Mouse (Mus musculus): ENCODE results near the gene Hsbp1.
"Not testable (repeated sequence)": the region's sequence is repeated elsewhere in the genome, so short reads cannot be mapped to it uniquely, and the experiment has no call there.

Hsbp1 gene

GRCm38 (mm10) chr8:119344190-119344856 is at the start of gene Hsbp1:
Hsbp1 (plus strand) TSS chr8:119344488.
- DNase-seq = peak; percentile 98

- no peak for DNase-seq
Observed at GRCm38 (mm10) chr8:119295477-119295876, 48.8 kb upstream of the Hsbp1 start.

GRCm38 (mm10) chr8:119297752-119298151 is 46.5 kb upstream of the Hsbp1 start:
- DNase-seq = peak; percentile 40

GRCm38 (mm10) chr8:119300335-119300734 is 44.0 kb upstream of the Hsbp1 start:
- DNase-seq = no peak

- no peak for DNase-seq
Observed at GRCm38 (mm10) chr8:119304196-119304595, 40.1 kb upstream of the Hsbp1 start.

- DNase-seq = peak; percentile 38
Observed at GRCm38 (mm10) chr8:119311412-119311811, 32.9 kb upstream of the Hsbp1 start.

GRCm38 (mm10) chr8:119323215-119323614 is 21.1 kb upstream of the Hsbp1 start:
- no peak for DNase-seq

- peak; percentile 16 for DNase-seq
Observed at GRCm38 (mm10) chr8:119339546-119339945, 4.7 kb upstream of the Hsbp1 start.

GRCm38 (mm10) chr8:119343606-119344005 is 682 bp upstream of the Hsbp1 start:
- no peak for DNase-seq

- DNase-seq = no peak
Observed at GRCm38 (mm10) chr8:119345029-119345682, 868 bp downstream of the Hsbp1 start.

- DNase-seq = no peak
Observed at GRCm38 (mm10) chr8:119345683-119346075, 1.4 kb downstream of the Hsbp1 start.

- no peak for DNase-seq
Observed at GRCm38 (mm10) chr8:119351647-119352046, 7.4 kb downstream of the Hsbp1 start.

GRCm38 (mm10) chr8:119352977-119353658 is 8.8 kb downstream of the Hsbp1 start:
- DNase-seq = no peak

GRCm38 (mm10) chr8:119353659-119354023 is 9.4 kb downstream of the Hsbp1 start:
- no peak for DNase-seq

- DNase-seq = not testable (repeated sequence)
Observed at GRCm38 (mm10) chr8:119356631-119357030, 12.3 kb downstream of the Hsbp1 start.

GRCm38 (mm10) chr8:119358175-119358574 is 13.9 kb downstream of the Hsbp1 start:
- DNase-seq = no peak

- peak; percentile 75 for DNase-seq
Observed at GRCm38 (mm10) chr8:119358836-119359235, 14.5 kb downstream of the Hsbp1 start.

GRCm38 (mm10) chr8:119360686-119361295 is 16.5 kb downstream of the Hsbp1 start:
- peak; percentile 23 for DNase-seq

GRCm38 (mm10) chr8:119374716-119375115 is 30.4 kb downstream of the Hsbp1 start:
- not testable (repeated sequence) for DNase-seq

GRCm38 (mm10) chr8:119378476-119378875 is 34.2 kb downstream of the Hsbp1 start:
- no peak for DNase-seq

- peak; percentile 31 for DNase-seq
Observed at GRCm38 (mm10) chr8:119380619-119381018, 36.3 kb downstream of the Hsbp1 start.

GRCm38 (mm10) chr8:119384478-119384877 is 40.2 kb downstream of the Hsbp1 start:
- DNase-seq = peak; percentile 82

- no peak for DNase-seq
Observed at GRCm38 (mm10) chr8:119385854-119386253, 41.6 kb downstream of the Hsbp1 start.

GRCm38 (mm10) chr8:119386988-119387387 is 42.7 kb downstream of the Hsbp1 start:
- DNase-seq = no peak
